Mouse (Mus musculus) MEL (cell line): Measurements from ENCODE around the gene Igf2bp1.

Source experiments
- CHD1 ChIP-seq: IDR thresholded peaks from 2 replicates; pipeline ENCODE4 v1.6.1; 2012; ENCODE audit warnings: low read depth, mild to moderate bottlenecking, inconsistent platforms, low read length, improper control_type of control experiment
- CTCF ChIP-seq, 3 experiments: IDR thresholded peaks in 2 of 3; conservative IDR thresholded peaks in 1 of 3; 2 replicates each; pipeline ENCODE4 v1.5.1; 2011 to 2012; ENCODE audit warnings: low read length in 3 of 3, low read depth in 2 of 3, mild to moderate bottlenecking in 2 of 3, improper control_type of control experiment in 1 of 3, inconsistent platforms in 1 of 3, mixed read lengths in 1 of 3, moderate library complexity in 1 of 3; ENCODE audit not compliant: control insufficient read depth in 1 of 3, insufficient read depth in 1 of 3, poor library complexity in 1 of 3, severe bottlenecking in 1 of 3
- ELF1 ChIP-seq: IDR thresholded peaks from 2 replicates; pipeline ENCODE4 v1.6.1; 2014; ENCODE audit warnings: low read depth, mild to moderate bottlenecking, inconsistent platforms, low read length, improper control_type of control experiment, moderate library complexity
- EP300 ChIP-seq, 2 experiments: IDR thresholded peaks; 2 replicates each; pipeline ENCODE4 v1.6.1; 2011; ENCODE audit warnings: improper control_type of control experiment in 2 of 2, low read length in 2 of 2, low read depth in 1 of 2, mild to moderate bottlenecking in 1 of 2
- ETS1 ChIP-seq: IDR thresholded peaks from 2 replicates; pipeline ENCODE4 v1.6.1; 2012; ENCODE audit warnings: low read depth, mild to moderate bottlenecking, inconsistent platforms, low read length, improper control_type of control experiment, moderate library complexity
- MAX ChIP-seq: IDR thresholded peaks from 2 replicates; pipeline ENCODE4 v1.6.1; 2011; ENCODE audit warnings: low read length, improper control_type of control experiment
- MEF2A ChIP-seq: IDR thresholded peaks from 2 replicates; pipeline ENCODE4 v1.6.1; 2014; ENCODE audit warnings: low read depth, mild to moderate bottlenecking, inconsistent platforms, low read length, improper control_type of control experiment; ENCODE audit not compliant: poor library complexity, insufficient replicate concordance, severe bottlenecking; ENCODE audit errors: extremely low read depth
- POLR2A ChIP-seq, 2 experiments: IDR thresholded peaks; 2 replicates each; pipeline ENCODE4 v1.6.1; 2011 to 2012; ENCODE audit warnings: low read length in 2 of 2, mild to moderate bottlenecking in 2 of 2, control low read depth in 1 of 2, improper control_type of control experiment in 1 of 2, low read depth in 1 of 2, moderate library complexity in 1 of 2; ENCODE audit not compliant: control insufficient read depth in 1 of 2, insufficient read depth in 1 of 2, poor library complexity in 1 of 2
- RCOR1 ChIP-seq: IDR thresholded peaks from 2 replicates; pipeline ENCODE4 v1.6.1; 2012; ENCODE audit warnings: low read depth, mild to moderate bottlenecking, inconsistent platforms, low read length, improper control_type of control experiment
- UBTF ChIP-seq: IDR thresholded peaks from 2 replicates; pipeline ENCODE4 v1.6.1; 2012; ENCODE audit warnings: low read depth, mild to moderate bottlenecking, inconsistent platforms, low read length, improper control_type of control experiment, moderate library complexity, borderline replicate concordance; ENCODE audit not compliant: insufficient read depth
- ZMIZ1 ChIP-seq: IDR thresholded peaks from 2 replicates; pipeline ENCODE4 v1.6.1; 2012; ENCODE audit warnings: low read depth, mild to moderate bottlenecking, inconsistent platforms, low read length, improper control_type of control experiment, moderate library complexity

- TF ChIP-seq ZMIZ1 (no peak), CTCF (IDR thresholded peaks at IDR 0.05 in 2 of 3, conservative IDR thresholded peaks at IDR 0.05 in 1 of 3; ENCODE audit: control insufficient read depth in 1 of 3, insufficient read depth in 1 of 3, low read depth in 2 of 3, low read length in 3 of 3, poor library complexity in 1 of 3, severe bottlenecking in 1 of 3) (no peak), POLR2A (IDR thresholded peaks at IDR 0.05; ENCODE audit: control insufficient read depth in 1 of 2, insufficient read depth in 1 of 2, low read depth in 1 of 2, low read length in 2 of 2, poor library complexity in 1 of 2) (no peak), UBTF (no peak), RCOR1 (no peak), MEF2A (no peak), EP300 (IDR thresholded peaks at IDR 0.05; ENCODE audit: low read depth in 1 of 2, low read length in 2 of 2) (no peak), CHD1 (no peak), ELF1 (no peak), MAX (no peak), ETS1 (no peak)
Measured at GRCm38 (mm10) chr11:96008827-96009226, 3.1 kb upstream of the Igf2bp1 start.
